Mouse (Mus musculus) E14TG2a.4 (cell line): ENCODE results near the gene H2-Ob.

Experiments
- CTCF ChIP-seq: conservative IDR thresholded peaks from 2 replicates; pipeline ENCODE4 v1.5.1; 2014; ENCODE audit warnings: low read length
- NANOG ChIP-seq: IDR thresholded peaks from 2 replicates; pipeline ENCODE4 v1.6.1; 2014; ENCODE audit warnings: borderline replicate concordance, low read length, mixed read lengths

DNA sequence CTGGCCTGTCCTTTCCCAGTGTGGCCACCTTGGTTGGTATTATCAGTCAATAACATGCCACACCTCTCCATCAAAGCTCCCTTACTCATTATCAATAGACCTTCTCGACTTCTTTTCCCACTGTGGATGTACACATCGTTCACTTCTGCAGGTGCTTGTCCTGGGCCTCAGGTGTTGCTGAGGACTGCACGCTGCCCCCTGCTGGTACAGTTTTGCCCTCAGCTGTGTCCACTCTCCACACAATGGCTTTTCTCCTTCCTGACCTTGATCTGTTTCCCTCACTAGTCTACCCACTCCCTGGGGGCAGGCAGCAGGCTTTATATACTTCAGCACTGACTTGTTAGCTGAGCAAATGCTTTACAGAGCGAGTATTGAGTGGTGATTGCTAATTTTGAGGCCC, 47.1 kb downstream of the H2-Ob start:
- TF ChIP-seq CTCF (0 out of 2 replicates have a peak, but pooled peaks have one; percentile 25), NANOG (no peak)
